Mouse (Mus musculus): ENCODE measurements around the gene Stk39. TPM values are rescaled to one million over a fixed set of nuclear protein-coding genes. Genes with fewer than 3 reads are reported as not detected.
"Not testable (repeated sequence)": the region's sequence is repeated elsewhere in the genome, so short reads cannot be mapped to it uniquely, and the experiment has no call there.

The Stk39 gene
- polyA plus RNA-seq, 1 experiment: 3.6 TPM

DNA sequence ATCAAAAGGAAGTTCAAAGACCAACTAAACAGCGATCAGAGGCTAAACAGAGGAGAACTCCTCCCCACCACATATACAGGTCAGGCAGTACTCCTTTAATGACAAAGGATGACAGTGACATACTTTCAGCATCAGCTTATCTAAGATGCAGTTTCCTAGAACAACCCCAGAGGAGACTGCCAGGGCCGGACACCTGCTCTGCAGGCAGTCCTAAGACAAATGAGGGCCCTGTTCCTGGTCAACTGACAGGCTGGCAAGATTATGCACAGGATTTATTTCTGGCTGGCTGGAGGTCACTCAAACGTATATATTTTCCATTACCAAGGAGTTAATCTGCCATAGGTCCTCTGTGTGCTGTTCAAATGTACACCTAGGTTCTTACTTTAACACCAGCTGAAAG is 225.8 kb downstream of the Stk39 start:
- WGBS: 54% methylated on average over 3 of the region's 3 CpGs
- TF ChIP-seq POLR2A (IDR thresholded peaks at IDR 0.05; ENCODE audit: borderline replicate concordance, extremely low read depth, low read depth, low read length) (no peak), CTCF (IDR thresholded peaks at IDR 0.05; ENCODE audit: insufficient read depth, low read length) (no peak)
- Histone ChIP-seq H3K4me3 (replicated peaks; ENCODE audit: extremely low read depth, low read depth, low read length) (no peak overlapping the region), H3K4me1 (ENCODE audit: control insufficient read depth, insufficient read depth, low read length) (no peaks in the 10 kb centered on the region)
- DNase-seq: no peak

DNA sequence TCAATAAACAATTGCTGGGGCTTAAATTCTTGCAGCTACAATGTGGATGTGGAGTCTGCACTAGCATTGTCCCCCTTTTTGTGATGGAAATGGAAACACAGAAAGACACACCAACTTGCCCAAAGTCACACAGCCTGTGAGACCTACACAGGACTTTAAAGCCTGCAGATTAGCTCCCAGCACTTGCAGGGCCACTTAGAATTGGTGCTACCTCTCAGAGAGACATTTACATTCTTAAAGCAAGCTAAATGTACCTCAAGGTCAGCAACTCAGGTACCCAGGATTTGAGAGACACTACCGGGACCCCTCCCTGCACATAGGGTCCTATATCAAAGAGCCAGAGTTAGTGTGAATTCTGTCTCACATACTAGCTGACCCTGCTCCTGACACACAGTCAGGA is 227.5 kb downstream of the Stk39 start:
- DNase-seq: no peak
- H3K4me1 ChIP-seq (ENCODE audit: control insufficient read depth, insufficient read depth, low read length): no peaks in the 10 kb centered on the region
- no peak overlapping the region for H3K4me3 ChIP-seq (replicated peaks; ENCODE audit: extremely low read depth, low read depth, low read length)
- WGBS: 74% methylated on average over 1 of the region's 1 CpGs
- TF ChIP-seq CTCF (IDR thresholded peaks at IDR 0.05; ENCODE audit: insufficient read depth, low read length) (no peak), POLR2A (IDR thresholded peaks at IDR 0.05; ENCODE audit: borderline replicate concordance, extremely low read depth, low read depth, low read length) (no peak)

DNA sequence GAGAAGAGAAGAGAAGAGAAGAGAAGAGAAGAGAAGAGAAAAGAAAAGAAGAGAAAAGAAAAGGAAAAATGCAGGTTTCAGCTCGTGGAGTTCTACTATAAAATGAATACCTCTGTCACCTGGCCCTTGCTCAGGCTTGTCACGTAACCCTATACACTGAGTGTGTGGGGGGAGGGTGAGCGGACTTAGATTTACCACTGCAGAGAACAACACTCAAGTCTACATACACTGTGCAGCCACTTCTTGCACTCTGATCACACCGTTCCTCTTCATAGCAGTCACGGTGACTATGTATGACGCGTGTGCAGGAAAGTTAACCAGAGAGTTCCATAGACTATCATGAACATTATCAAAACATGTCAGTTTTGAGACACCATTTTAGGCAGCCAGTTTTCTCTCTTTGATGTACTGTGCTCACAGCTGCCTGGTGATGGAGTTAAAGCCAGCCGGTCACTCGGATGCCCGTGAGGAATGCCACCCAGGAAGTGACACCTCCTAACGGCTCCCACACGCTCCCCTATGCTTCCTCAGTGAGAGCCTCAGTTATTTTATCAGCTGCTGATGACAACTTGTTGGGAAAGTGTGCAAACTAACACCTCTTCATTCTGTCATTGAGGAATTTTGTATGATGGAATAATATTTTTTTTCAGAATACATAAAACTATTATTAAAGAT is 228.1 kb downstream of the Stk39 start:
- TF ChIP-seq POLR2A (IDR thresholded peaks at IDR 0.05; ENCODE audit: borderline replicate concordance, extremely low read depth, low read depth, low read length) (no peak), CTCF (IDR thresholded peaks at IDR 0.05; ENCODE audit: insufficient read depth, low read length) (no peak)
- Histone ChIP-seq H3K4me1 (ENCODE audit: control insufficient read depth, insufficient read depth, low read length) (no peaks in the 10 kb centered on the region), H3K4me3 (replicated peaks; ENCODE audit: extremely low read depth, low read depth, low read length) (no peak overlapping the region)
- WGBS: 56% methylated on average over 12 of the region's 12 CpGs
- DNase-seq: no peak

DNA sequence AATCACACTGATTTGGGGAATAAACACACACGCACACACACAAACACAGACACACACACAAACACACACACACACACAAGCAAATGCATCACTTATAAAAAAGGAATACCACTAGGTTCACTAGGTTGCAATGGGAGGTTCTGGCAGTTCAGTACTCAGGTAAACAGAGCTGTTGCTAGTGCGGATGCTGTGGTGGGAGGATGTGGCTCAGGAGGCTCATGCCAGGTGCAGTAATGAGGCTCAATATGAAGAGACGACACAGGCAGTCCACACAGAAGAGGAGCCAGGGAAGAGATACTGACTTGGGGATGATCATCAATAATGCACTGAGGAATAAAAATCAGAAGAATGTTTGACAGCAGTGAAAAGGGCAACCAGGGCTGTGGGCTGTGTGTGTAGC is 228.8 kb downstream of the Stk39 start:
- Histone ChIP-seq H3K4me1 (ENCODE audit: control insufficient read depth, insufficient read depth, low read length) (no peaks in the 10 kb centered on the region), H3K4me3 (replicated peaks; ENCODE audit: extremely low read depth, low read depth, low read length) (no peak overlapping the region)
- TF ChIP-seq CTCF (IDR thresholded peaks at IDR 0.05; ENCODE audit: insufficient read depth, low read length) (no peak), POLR2A (IDR thresholded peaks at IDR 0.05; ENCODE audit: borderline replicate concordance, extremely low read depth, low read depth, low read length) (no peak)
- 88% methylated on average over 3 of the region's 3 CpGs for WGBS
- DNase-seq: no peak

DNA sequence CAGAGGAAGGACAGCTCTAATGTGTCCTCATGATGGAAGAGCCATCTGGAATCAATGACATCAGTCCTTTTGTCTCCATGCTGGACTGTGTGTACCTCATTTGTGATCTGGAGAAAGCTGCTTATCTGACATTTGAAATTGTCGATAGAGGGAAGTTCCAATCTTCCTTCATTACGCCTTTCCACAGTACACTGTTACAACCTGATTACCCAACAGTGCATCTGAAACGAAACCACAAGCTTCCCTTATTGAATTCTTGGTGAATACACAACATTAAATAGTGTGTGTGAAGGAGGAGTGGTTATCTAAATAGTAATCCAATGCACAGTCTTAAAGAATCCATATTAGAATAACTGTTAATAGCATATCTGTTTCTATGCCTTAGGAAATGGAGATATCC is 230.0 kb downstream of the Stk39 start:
- no peaks in the 10 kb centered on the region for H3K4me1 ChIP-seq (ENCODE audit: control insufficient read depth, insufficient read depth, low read length)
- WGBS: 67% methylated on average over 3 of the region's 3 CpGs
- DNase-seq: no peak
- no peak for TF ChIP-seq POLR2A (IDR thresholded peaks at IDR 0.05; ENCODE audit: borderline replicate concordance, extremely low read depth, low read depth, low read length)
- TF ChIP-seq CTCF (IDR thresholded peaks at IDR 0.05; ENCODE audit: insufficient read depth, low read length): no peak
- no peak overlapping the region for H3K4me3 ChIP-seq (replicated peaks; ENCODE audit: extremely low read depth, low read depth, low read length)

DNA sequence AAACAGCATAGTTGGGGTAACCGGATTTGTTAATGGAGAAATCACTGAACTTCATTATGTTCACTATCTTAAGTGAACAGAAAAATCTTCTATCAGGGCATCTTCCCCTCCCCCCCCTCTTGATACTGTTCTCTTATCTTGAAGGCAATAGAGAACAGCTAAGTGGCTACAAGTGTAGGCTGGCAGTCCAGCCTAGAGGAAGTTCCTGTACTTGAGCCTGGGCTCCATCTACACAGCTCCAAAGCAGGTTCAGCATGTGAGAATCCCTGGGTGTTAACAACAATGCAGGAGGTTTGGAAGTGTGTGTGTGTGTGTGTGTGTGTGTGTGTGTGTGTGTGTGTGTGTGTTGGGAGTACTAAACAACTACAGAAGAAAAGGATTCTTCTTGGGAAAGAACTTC is 230.4 kb downstream of the Stk39 start:
- TF ChIP-seq POLR2A (IDR thresholded peaks at IDR 0.05; ENCODE audit: borderline replicate concordance, extremely low read depth, low read depth, low read length) (no peak), CTCF (IDR thresholded peaks at IDR 0.05; ENCODE audit: insufficient read depth, low read length) (no peak)
- Histone ChIP-seq H3K4me1 (ENCODE audit: control insufficient read depth, insufficient read depth, low read length) (no peaks in the 10 kb centered on the region), H3K4me3 (replicated peaks; ENCODE audit: extremely low read depth, low read depth, low read length) (no peak overlapping the region)
- DNase-seq: no peak
- 85% methylated on average over 1 of the region's 1 CpGs for WGBS

DNA sequence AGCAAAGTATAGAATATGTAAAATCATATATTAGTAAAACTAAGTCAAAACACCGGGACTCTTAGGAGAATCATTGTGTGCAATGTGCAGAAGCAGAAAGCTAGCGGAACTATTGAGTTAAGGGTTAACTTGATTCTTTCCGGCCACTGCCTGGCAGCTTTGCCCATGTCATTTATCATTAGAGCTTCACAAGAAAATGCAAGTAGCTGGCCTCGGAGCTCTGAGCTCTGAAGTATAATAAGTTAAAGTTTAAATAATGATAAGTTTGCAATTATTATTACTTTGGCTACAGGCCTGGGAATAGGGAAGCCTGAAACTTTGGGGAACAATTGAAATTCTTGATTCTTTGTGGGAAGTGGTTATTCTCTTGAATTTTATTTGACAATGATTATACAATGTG is 232.7 kb downstream of the Stk39 start:
- 22% methylated on average over 4 of the region's 4 CpGs for WGBS
- H3K4me1 ChIP-seq (ENCODE audit: control insufficient read depth, insufficient read depth, low read length); DNase-seq; H3K4me3 ChIP-seq (replicated peaks; ENCODE audit: extremely low read depth, low read depth, low read length): not testable (repeated sequence)

DNA sequence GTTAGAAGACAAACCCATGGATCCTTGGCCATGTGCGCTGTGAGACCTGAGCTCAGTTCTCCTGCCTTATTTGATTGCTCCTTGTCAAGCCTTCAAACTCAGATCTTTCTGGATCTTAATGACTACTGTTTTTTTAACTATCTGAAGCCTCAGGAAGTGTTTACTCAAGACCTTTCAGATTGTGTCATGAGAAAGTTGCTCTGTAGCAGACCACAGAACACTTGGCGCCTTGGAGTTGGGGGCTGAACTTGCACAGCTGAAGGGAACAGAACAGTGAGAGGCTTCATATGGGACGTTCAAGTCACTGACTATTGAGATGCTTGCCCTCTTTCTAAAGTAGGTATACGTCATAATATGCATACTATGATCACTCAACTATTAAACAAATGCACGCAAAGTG is 239.1 kb downstream of the Stk39 start:
- 78% methylated on average over 5 of the region's 5 CpGs for WGBS
- no peak for DNase-seq
- TF ChIP-seq POLR2A (IDR thresholded peaks at IDR 0.05; ENCODE audit: borderline replicate concordance, extremely low read depth, low read depth, low read length): no peak
- no peak for TF ChIP-seq CTCF (IDR thresholded peaks at IDR 0.05; ENCODE audit: insufficient read depth, low read length)
- Histone ChIP-seq H3K4me3 (replicated peaks; ENCODE audit: extremely low read depth, low read depth, low read length) (no peak overlapping the region), H3K4me1 (ENCODE audit: control insufficient read depth, insufficient read depth, low read length) (no peaks in the 10 kb centered on the region)

DNA sequence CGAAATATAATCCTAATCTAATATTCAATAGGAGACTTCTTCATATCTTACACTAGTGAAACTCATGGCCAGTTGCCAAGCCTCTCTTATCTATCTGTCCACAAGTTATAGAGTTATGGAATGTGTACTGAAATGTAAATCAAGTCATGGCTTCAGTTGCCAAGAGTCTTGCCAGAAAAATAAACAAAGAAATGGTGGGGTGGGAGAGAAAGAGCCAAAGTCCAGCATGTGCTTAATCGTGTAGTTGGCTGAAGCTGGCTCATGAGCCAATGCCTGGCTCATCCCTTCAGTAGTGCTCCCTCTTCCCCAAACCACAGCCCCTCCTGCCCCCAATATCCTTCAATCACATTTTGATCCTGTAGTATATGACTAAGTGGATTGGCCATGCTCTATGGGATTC is 242.2 kb downstream of the Stk39 start:
- TF ChIP-seq CTCF (IDR thresholded peaks at IDR 0.05; ENCODE audit: insufficient read depth, low read length) (no peak), POLR2A (IDR thresholded peaks at IDR 0.05; ENCODE audit: borderline replicate concordance, extremely low read depth, low read depth, low read length) (no peak)

DNA sequence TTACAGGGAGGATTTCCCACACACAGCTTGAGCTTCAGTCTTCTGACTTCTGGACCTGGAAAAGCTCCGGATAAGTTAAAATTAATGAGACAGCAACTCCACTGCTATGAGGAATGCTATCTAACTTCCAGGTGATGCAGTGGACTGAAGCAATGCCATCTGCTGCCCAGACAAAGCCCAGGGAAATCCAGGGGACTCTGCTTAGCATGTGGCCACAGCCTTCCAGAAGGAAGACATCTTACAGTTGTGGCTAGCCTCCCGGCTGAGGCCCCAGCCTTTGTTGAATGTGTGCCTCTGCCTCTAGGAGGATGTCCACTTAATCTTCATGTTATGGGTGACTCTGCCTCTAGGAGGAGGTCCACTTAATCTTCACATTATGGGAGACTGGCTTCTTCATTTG is 243.0 kb downstream of the Stk39 start:
- H3K4me3 ChIP-seq (replicated peaks; ENCODE audit: extremely low read depth, low read depth, low read length): no peak overlapping the region
- no peaks in the 10 kb centered on the region for H3K4me1 ChIP-seq (ENCODE audit: control insufficient read depth, insufficient read depth, low read length)
- 74% methylated on average over 2 of the region's 2 CpGs for WGBS
- no peak for DNase-seq
- no peak for TF ChIP-seq POLR2A (IDR thresholded peaks at IDR 0.05; ENCODE audit: borderline replicate concordance, extremely low read depth, low read depth, low read length)
- no peak for TF ChIP-seq CTCF (IDR thresholded peaks at IDR 0.05; ENCODE audit: insufficient read depth, low read length)

More for the DNA sequence above, 242.2 kb downstream of the Stk39 start:
- H3K4me3 ChIP-seq (replicated peaks; ENCODE audit: extremely low read depth, low read depth, low read length): no peak overlapping the region
- H3K4me1 ChIP-seq (ENCODE audit: control insufficient read depth, insufficient read depth, low read length): no peaks in the 10 kb centered on the region
- DNase-seq: no peak
- 59% methylated on average over 2 of the region's 2 CpGs for WGBS

Data from lung, adult 2 months (tissue).